Mouse (Mus musculus) heart, adult 8-10 months (tissue): ENCODE results near the gene Bckdhb. TPM values are rescaled to one million over a fixed set of nuclear protein-coding genes. Genes with fewer than 3 reads are reported as not detected.
"Not testable (repeated sequence)": the region's sequence is repeated elsewhere in the genome, so short reads cannot be mapped to it uniquely, and the experiment has no call there.

Experiments
- DNase-seq: peaks from one replicate; pipeline ENCODE4 v3.0.0; 2022; ENCODE audit warnings: low spot score
- total RNA-seq, 4 experiments: library from RNA; stranded (reverse); gene quantifications; 2 replicates each; pipeline ENCODE4 v1.2.4; 2022

Bckdhb gene
- total RNA-seq, 4 experiments from 2014 or later: 103 to 114 (median 108) TPM

DNA sequence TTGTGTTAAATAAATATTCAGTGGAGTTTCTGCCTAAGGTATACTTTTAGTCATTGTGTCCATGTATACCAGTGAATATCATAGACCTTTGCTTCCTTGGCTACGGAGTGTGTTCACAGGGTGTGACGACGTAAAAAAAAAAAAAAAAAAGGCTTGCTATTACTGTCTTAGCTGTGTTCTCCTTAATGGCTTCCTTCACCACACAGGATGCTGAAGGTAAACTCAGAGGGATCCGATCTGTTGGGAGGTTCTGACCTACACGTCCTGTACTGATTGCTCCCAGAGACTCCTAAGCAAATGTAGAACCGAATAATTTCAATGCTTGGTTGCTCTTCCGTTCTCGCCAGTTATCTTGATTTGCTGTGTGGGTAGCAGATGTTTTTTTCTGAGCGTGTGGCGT, 38.4 kb downstream of the Bckdhb start:
- no peak for DNase-seq

DNA sequence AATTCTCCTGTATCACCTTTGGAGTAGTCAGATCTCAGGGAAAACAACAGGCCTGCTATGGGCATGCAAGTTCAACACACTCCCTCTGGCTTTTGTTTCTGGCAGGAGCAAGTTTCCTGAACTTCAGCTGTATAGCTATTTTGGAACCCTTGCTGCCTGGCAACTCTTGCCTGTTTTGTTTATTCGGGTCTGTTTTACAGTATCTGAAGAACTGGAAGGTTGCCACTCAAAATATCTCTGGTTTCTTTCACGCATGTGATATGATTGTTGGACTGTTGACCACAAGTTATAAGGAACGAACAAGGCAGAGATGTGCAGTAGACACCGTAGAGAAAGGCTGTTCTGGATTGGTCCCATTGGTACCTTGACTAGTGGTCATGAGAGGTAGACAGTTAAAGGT, 39.4 kb downstream of the Bckdhb start:
- DNase-seq: peak; percentile 24

DNA sequence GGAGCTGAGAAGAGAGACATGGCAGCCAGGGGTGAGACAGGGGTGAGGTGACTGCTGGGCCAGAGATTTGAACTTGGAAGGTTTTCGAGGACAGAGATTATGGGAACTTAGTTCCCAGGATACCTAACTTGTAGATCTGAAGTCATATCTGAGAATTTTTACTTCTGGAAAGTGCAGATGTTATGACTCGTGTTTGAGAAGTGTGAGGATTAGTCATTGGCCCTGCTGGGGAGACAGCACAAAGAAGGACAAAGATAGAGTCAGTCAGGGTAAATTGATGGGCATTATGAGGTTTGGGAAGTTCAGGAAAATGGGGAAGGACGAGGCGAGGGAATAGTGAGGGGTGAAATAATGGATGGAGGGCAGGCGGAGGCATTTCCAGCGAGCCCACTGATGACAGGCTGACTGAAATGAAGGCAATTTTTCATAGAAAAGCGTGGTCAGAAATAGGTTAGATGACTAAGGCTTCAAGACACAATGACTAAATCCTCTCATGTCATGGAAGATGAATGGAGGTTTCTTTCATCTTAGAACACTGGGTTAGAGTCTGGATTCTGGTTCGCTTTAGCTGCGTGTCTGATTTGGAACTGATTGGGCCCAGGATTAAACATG, 42.6 kb downstream of the Bckdhb start:
- no peak for DNase-seq

DNA sequence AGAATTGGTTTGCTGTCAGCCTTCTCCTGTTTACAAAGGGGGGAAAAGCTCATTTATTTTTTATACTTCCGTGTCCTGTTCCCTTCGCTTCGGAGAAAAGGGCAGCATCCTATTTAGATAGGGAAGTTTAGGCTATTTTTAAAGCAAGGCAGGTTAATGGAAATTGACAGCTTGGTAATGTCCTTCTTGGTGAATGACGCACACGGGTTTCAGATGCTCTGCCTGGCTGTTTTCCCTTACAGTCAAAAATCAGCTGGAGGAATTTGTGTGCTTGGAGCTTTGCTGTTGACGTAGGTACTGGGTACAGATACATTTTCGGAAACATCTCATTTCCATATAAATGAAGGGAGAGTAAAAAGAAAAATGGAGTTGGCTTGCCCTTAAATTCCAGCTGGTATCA, 44.4 kb downstream of the Bckdhb start:
- no peak for DNase-seq

DNA sequence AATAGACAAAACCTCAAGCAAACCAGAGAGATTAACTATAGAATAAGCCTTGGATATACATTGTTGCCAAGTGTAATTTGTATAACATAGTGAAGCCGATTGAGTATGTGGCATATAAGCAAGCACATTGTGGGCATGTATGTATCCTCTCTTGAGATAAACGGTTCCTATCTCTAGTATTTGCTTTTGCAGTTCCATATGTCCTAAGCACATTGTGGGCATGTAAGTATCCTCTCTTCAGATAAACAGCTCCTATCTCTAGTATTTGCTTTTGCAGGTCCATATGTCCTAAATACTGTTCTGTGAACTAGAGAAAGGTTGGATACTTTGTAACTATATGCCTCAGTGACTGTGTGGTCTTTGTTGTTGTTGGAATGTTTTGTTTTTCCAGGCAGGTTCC, 48.5 kb downstream of the Bckdhb start:
- DNase-seq: no peak

DNA sequence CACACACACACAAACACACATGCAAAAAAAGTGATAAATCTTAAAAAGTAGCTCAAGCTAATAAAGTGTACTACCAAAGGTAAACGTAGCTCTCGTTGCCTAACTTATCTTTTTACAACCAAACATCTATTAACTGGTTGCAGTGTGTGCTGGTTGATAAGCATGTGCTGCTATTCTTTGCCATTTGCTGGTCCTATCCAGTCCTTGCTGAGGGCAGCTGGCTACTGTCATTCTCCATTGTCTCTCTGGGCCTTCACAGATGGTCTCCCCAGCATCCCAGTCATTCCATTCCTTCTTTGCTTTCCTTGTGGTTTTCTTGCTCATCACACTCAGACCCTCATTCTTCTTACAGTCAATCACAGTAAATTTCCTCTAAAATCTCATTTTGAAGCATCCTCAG, 50.9 kb downstream of the Bckdhb start:
- DNase-seq: no peak

DNA sequence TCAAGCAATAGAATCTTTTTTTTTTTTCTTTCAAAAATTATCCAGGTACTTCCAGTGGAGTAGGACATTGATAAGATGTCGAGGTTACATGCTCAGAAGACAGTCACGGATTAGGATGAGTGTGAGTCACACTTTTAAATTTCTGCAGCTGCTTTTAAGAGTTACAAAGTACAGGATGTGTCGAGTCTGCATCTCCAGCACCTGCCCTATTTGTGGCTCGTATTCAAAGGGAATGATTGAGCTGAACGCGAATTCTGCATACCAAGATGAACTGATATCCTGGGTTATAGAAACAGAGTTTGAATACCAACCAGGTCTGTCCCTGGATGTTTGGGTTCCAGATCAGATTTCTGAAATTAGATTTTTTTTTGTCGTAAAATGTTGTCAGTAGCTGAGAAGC, 56.3 kb downstream of the Bckdhb start:
- no peak for DNase-seq

DNA sequence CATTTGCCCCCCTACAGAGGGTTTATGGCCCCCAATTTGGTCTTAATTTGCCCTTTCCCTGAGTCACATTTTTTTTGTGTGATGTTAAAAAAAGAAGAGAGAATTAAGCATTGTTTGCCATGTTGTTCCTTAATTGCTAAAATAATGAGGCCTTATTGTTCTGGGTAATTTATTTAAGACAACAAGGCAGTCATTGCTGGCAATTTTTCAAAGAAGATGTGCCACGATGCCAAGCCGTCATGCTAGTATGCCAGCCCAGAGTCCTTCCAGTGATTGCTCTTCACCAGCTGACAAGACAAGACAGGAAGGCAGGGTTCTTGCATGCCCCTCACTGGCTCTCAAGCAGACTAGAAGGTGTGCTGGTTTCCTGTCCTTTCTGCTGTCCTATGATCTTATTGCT, 84.0 kb downstream of the Bckdhb start:
- DNase-seq: no peak

DNA sequence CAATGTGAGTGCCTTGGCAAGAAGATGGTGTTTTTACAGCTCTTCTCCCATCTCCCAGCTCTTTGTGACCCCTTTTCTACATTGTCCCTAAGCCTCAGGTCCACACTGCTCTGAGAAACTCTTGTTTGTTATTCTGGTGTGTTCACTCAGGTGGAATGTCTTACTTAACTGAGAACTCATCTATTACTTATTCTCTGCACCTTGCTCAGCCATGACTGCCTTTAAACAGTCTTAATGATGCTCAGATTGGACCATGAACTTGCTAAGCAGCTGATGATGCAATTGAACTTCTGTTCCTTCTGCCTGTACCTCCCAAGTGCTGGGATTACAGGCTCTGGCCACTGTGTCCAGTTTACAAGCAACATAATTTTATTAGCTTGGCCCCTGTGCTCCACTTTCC, 86.2 kb downstream of the Bckdhb start:
- DNase-seq: no peak

DNA sequence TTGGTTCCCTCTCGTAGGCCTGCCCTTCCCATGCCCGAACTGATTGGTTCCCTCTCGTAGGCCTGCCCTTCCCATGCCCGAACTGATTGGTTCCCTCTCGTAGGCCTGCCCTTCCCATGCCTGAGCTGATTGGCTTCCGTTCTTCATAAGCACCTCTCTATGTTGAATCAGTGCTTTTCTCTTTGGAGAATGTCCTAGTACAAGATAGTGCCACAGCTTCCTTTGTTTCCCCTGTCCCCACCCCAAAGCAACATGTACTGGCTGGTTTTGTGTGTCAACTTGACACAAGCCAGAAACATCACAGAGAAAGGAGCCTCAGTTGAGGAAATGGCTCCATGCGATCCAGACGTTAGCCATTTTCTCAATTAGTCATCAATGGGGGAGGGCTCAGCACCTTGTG, 93.2 kb downstream of the Bckdhb start:
- DNase-seq: not testable (repeated sequence)

DNA sequence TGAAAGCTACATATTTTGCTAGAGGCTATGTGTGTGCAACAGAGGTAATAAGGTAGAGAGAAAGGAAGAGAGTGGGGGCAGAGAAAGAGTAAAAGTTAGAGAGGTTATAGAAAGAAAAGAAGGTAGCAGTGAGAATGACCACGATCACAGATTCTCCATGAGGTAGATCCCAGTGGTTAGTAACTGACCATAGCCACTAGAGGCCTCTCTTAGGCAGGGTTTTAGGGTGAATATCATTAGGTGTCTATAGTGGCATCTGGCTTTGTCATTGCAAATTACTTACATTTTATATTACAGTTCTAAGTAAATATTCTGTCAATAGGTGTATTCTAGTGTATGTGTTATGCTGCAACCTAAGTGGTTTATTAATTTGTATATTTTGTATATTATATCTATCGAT, 94.7 kb downstream of the Bckdhb start:
- peak; percentile 19 for DNase-seq

DNA sequence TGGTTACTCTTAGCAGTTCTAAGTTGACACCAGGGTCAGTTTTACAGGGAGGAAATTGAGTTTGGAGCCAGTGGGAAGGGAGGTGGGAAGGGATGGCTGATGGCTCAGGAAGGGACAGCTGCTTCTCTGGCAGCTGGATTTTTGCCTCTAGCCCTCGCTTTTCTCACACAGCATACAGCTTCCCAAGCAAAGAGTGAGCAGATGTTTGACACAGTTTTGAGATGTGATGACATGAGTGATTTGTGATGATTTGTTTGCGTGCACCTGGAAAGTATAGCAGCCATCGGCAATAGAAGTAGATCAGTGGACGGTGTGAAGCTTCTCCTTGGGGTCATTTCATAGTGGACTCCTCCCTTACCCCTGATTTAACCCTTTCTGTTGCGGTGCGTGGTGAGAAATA, 96.2 kb downstream of the Bckdhb start:
- DNase-seq: no peak

DNA sequence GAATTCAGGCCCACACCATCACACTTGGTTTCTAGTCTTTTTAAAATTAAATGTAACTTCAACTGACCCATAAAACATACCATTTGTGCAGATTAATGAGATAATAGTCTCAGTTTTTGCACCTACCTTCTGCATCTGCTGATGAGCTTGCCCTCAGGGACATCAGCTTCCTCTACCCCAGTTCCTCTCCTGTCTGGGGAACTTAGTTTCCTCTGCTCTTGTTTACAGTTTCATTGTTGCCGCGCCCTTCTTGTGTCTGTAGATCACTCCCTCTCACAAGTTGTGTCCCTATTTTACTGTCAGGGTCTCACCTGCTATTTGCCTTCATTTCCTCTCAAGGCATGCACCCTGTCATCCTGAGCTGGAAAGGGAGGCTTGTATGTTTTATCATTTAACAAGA, 103.2 kb downstream of the Bckdhb start:
- no peak for DNase-seq

DNA sequence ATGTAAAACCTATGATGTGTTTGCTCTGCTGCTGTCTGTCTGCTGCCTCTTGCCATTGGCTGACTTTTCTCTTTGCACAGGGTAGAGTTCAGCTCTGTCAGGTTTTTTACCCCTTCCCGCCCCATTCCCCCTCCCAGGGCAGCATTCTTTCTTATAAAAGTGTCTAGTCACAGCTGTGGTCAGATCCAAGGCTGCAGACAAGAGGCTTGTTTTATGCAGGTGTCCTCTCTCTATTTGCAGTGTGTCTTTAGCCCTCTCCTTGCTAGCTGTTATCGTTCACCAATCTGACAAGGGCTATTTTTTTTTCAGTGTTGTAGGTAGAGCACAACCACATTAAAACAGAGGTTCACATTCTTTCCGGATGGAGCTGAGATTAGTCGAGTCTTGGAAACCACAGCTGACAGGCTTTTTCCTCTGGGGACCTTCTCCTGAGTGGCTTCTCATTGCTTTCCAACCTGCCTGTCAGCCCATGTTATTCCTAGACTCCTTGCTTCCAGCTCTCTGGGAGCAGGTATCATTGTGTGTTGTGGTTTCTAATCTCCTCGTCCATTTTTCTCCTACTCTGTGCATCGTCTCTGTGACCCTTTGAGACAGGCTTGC, 105.8 kb downstream of the Bckdhb start:
- no peak for DNase-seq

DNA sequence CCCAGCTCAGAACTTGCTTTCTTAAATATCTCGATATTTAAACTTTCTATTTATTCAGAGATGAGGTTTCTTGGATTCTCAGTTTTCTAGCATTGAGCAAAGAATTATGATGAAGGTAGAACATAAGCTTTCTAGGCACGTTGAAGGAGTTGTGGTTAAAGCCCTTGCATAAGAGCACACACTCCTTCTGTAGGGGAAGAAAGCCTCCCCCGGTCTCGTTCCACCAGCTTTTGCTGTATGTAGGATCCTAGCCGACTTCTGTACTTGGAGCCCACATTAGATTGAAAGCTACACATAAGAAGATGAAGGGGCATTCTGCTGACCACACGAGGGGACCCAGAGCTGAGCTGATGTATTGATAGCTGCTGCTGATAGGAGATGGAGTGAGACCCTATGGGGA, 106.5 kb downstream of the Bckdhb start:
- no peak for DNase-seq

DNA sequence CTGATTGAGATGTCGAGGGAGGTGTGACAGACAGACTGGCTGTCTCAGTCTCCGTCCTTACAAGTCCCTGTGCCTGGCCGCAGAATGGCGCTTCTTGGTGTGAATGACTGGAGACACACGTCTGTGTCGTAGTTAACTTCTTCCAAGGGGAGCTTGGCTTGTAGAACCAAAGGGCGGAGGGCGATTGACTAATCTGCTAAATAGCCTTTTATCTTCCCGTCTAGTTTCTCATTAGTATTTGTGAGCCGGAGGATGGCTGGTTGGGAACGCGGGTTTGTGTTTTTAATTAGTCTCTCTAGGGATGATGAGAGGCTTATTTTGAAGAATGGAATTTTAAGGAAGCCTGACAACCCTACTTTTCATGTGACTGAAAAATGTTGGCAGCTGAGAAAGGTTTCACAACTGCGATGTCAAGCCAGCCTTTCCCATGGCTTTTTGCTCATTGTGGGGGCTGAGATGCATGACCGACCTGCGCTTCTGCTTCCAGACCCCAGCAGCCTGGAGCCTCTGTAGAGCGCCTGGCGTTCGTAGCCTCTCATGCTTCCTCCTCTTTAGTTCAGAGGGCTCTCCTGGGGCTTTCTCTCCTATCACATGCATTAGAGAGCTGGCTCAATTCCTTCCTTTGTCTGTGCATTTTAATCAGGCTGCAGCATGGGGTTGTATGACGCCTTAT, 107.9 kb downstream of the Bckdhb start:
- peak; percentile 21 for DNase-seq

DNA sequence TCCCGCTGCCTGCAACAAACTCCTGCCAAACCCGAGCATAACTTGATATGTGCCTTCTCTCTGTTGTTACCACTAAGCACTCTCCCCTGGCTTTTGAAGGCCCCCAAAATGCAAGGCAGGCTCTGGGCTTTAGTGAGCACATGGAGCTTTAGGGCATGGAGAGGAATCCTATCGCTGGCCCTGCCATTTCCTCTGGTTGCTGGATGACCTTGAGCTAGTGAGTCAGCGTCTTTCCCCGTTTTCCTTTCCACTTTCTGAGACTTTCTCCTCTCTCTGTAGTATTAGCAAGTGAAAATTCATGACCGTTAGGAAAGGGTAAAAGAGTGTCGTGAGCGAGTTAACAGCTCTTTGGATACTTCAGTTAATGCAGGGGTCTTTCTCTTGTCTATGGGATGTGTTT, 111.1 kb downstream of the Bckdhb start:
- no peak for DNase-seq

DNA sequence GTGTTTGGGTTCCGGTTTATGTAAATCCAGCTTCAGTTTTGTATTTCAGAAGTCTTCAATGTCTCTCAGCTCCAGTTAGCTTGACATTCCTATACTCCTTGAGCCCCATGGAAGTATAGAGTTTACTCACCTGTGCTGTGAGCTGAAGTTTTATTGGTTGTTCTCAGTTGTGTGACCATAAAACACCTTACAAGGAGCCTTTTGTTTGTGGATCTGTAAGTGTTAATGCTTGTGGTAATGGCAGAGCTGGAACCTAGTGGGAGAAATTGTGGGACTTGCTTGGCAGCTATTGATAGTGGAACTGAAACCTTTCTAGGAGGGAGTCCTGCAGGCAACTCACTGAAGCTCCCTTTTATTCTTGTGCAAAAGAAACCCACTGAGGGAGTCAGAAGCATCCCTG, 112.3 kb downstream of the Bckdhb start:
- DNase-seq: no peak

DNA sequence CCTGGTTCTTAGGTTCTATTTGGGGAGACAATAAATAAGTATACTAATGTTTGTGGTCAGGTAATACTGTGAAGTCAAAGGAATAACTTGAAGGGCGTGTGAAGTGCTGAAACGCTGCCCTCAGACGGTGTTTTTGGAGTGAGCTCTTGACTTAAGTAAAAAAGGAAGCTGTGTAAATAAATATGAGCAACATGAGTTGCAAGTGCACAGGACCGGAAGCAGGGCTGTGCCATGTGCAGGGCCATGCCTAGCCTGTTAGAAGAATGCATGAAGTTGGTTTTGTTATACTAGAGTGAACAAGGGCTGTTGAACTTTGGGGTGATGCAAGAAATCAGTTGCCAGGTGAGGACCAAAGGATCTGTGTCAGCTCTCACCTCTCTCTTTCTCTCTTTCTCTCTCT, 114.0 kb downstream of the Bckdhb start:
- DNase-seq: no peak

DNA sequence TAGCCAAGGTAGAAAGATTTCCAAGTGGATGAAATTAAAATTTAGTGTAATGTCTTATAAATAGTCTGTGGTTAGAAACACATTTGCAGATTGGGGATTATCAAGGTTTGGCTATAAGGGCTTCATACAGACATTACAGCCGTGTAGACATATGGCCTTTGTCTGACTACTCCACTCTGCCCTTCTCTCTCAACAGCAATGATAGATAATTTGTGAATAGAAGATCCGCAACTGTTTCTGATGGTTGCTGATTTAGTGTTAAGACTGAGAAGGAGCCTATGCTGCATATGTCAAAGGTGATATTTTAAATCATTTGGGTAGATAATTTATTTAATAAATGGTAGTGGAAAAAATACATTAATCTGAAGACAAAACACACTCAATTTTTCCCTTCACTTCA, 115.4 kb downstream of the Bckdhb start:
- no peak for DNase-seq

DNA sequence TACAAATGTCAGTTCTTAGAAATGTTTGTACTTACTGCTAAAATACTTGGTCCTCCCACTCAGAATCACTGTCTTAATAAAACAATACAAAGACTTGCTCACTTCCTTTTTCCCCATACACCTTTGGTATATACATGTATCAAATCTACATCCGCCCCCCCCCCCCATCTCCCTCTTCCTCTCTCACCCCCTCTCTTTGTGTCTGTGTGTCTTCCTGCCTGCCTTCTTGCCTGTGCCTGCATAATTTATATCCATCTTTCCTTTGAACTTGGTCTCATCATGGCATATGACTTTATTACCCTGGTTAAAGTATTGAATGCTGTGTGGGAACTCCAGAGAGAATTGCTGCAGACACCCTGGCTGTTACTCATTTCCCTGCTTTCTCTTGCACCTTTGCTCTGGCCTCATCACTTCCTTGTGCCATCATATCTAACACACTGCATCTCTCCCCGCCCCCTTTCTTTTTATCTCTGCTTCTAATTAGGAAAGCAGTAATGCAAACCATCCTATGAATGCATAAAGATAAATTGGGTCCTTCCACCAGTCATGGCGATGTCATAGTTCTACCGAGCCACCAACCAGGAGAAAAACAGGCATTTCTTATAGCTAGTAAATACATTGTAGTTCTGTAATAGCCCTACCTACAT, 116.8 kb downstream of the Bckdhb start:
- no peak for DNase-seq

DNA sequence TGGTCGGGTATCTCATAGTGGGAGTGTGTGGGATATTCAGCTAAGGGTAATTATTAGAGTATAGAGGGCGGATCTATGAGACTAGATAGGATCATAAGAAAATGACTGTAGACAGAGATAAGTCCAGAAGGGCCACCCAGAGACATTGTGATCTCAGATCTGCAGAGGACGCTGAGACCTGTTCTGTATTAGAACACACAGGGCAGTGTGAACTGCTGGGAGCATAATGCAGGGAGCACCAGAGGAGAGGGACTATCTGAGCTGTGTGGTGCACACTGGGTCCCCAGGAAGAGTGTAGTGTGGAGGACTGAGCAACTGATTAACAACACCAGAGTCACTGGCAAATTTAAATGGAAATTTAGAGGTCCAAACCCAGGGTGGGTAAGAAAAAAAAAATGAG, 117.6 kb downstream of the Bckdhb start:
- DNase-seq: no peak

DNA sequence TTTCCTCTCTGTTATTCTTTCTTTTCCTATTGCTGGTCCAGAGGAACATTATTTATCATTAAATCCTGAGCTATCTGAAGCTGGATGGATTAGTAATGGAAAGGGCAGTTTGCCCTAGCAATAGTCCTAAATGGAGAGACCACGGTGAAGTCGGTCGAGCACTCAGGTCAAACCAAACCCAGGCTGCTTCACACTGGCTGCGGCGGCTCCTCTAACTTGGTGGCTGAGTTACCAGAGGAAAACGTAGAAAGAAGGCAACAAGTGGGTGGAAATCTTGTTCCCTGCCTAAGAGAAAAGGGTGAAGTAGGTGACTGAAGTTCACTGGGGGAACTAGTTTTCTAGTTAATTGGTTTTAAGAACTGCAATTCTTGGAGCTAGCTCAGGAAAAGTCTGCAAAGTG, 119.2 kb downstream of the Bckdhb start:
- DNase-seq: no peak
